In the genomic region with DNA sequence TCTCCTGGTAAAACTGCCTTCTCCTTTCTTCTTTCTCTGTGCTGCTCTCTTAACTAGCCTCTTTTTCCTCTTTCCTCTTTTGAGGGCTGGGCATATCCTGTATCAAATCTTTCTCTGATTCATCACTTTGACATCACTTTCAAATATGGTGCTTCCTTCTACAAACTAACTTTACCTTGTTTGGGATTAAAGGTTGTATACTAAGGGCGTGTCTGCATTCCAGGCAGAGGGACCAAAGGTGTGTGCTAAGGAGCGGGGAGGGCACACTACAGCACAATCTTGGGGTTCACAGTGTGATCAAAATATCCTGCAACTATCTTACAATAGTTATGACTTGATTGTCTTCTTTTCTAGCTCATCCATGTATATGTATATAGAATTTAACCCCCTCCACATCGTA, we compare ENCODE assay signal across 16 mouse cellular contexts. TPM values are rescaled to one million over a fixed set of nuclear protein-coding genes. Genes with fewer than 3 reads are reported as not detected.
A peak's percentile ranks its signal among the peaks of the same experiment; 100 is the strongest.
DNase-seq lines count a peak whose midpoint lies in the region; ATAC-seq and TF ChIP-seq lines count a peak whose summit lies in the region.
"Had no signal": no experiment of that assay in that cellular context is flagged by ENCODE, and none has a peak within 500 bp of the region (broad histone marks: within the 10 kb centered on the region; RNA-seq: fewer than 3 reads in every experiment).

No protein-coding gene starts in this region.

- no peaks in the 10 kb centered on the region for H3K27me3 ChIP-seq in kidney, embryonic 15.5 days
- H3K27me3 ChIP-seq in kidney, adult 2 months (replicated peaks; ENCODE audit: control insufficient read depth, insufficient read depth, low read length) = no peaks in the 10 kb centered on the region
- no peaks in the 10 kb centered on the region for H3K27me3 ChIP-seq in limb, embryonic 13.5 days
- no peaks in the 10 kb centered on the region for H3K27me3 ChIP-seq in hindbrain, embryonic 13.5 days

- TF ChIP-seq POLR2A in kidney, adult 2 months (IDR thresholded peaks at IDR 0.05; ENCODE audit: low read depth, low read length) = no peak

- peaks cover 35% of the 10 kb centered on the region for H3K4me1 ChIP-seq in kidney, embryonic 15.5 days
- H3K4me1 ChIP-seq in kidney, adult 2 months (ENCODE audit: control insufficient read depth, insufficient read depth, low read length) = peaks cover 9% of the 10 kb centered on the region
- H3K4me1 ChIP-seq in ES-E14 (ENCODE audit: control insufficient read depth in 2 of 2, insufficient read depth in 2 of 2, low read length in 2 of 2, poor library complexity in 1 of 2) = peaks cover 0 to 3% of the 10 kb centered on the region in 2 experiments; a peak in 3 of 4 replicates
- peaks cover 32% of the 10 kb centered on the region for H3K4me1 ChIP-seq in limb, embryonic 13.5 days
- peaks cover 31% of the 10 kb centered on the region for H3K4me1 ChIP-seq in hindbrain, embryonic 13.5 days (replicated peaks)

- H3K4me2 ChIP-seq in kidney, embryonic 15.5 days = peak overlapping the region; percentile 31
- peak overlapping the region; percentile 27 for H3K4me2 ChIP-seq in limb, embryonic 13.5 days (replicated peaks)
- H3K4me2 ChIP-seq in hindbrain, embryonic 13.5 days = no peak overlapping the region

- no peaks in the 10 kb centered on the region for H3K9me3 ChIP-seq in kidney, embryonic 15.5 days (replicated peaks)
- H3K9me3 ChIP-seq in ES-E14 (ENCODE audit: control insufficient read depth, insufficient read depth, low read depth, low read length) = no peaks in the 10 kb centered on the region
- H3K9me3 ChIP-seq in limb, embryonic 13.5 days = no peaks in the 10 kb centered on the region
- H3K9me3 ChIP-seq in hindbrain, embryonic 13.5 days = no peaks in the 10 kb centered on the region

- 94% methylated on average over 3 of the region's 3 CpGs for WGBS in kidney, embryonic 15.5 days
- 82% methylated on average over 3 of the region's 3 CpGs for WGBS in kidney, adult 2 months
- 89% methylated on average over 3 of the region's 3 CpGs for WGBS in limb, embryonic 13.5 days
- WGBS in hindbrain, embryonic 13.5 days = 98% methylated on average over 3 of the region's 3 CpGs

- intact Hi-C loops in gastrocnemius, postnatal 14 days (cut with DNase I; ENCODE audit: low total_unique reads) = loop anchor here (10.0 kb wide), 3 partner anchors 109 to 581 kb away; partner anchors contain the start of genes Ercc8 and Ndufaf2

- H3K9ac ChIP-seq in kidney, embryonic 15.5 days = peak overlapping the region; percentile 21; the same call in 1 of the 2 replicates
- H3K9ac ChIP-seq in ES-E14 (ENCODE audit: insufficient read depth, low read depth, low read length, poor library complexity, severe bottlenecking) = peak overlapping the region; percentile 65; the same call in 1 of the 2 replicates
- H3K9ac ChIP-seq in limb, embryonic 13.5 days = 0 out of 2 replicates have a peak overlapping the region, but pooled peaks have one; percentile 19
- H3K9ac ChIP-seq in hindbrain, embryonic 13.5 days = no peak overlapping the region
- H3K9ac ChIP-seq: forebrain, postnatal 0 days had no signal

- no peak overlapping the region for H3K27ac ChIP-seq in kidney, embryonic 15.5 days
- no peak overlapping the region for H3K27ac ChIP-seq in kidney, adult 2 months (ENCODE audit: insufficient read depth, low read depth, low read length)
- no peak overlapping the region for H3K27ac ChIP-seq in ES-E14 (ENCODE audit: insufficient read depth, low read depth, low read length, poor library complexity, severe bottlenecking)
- no peak overlapping the region for H3K27ac ChIP-seq in limb, embryonic 13.5 days
- H3K27ac ChIP-seq in hindbrain, embryonic 13.5 days = no peak overlapping the region

- in situ Hi-C loops in ES-E14 (cut with MboI; ENCODE audit: low sequenced_read_pairs in 2 of 2, unreplicated experiment in 2 of 2) = no loop called here

- no peak for ATAC-seq in kidney, embryonic 15.5 days (replicated peaks; ENCODE audit: low FRiP score)
- ATAC-seq in CD4-positive, CD25-positive, alpha-beta regulatory T cell, adult 4 months = peak; percentile 1
- ATAC-seq in limb, embryonic 13.5 days (ENCODE audit: low FRiP score, low read depth) = no peak
- ATAC-seq in hindbrain, embryonic 13.5 days (ENCODE audit: low FRiP score) = no peak
- ATAC-seq: forebrain, postnatal 0 days had no signal

- DNase-seq in kidney, adult 2 months = no peak
- DNase-seq in ES-E14 (ENCODE audit: low read depth, low spot score) = no peak
- DNase-seq in gastrocnemius, postnatal 14 days = no peak
- no peak for DNase-seq in testis, postnatal 14 days (ENCODE audit: low spot score)
- DNase-seq: adrenal gland, postnatal 10 days; cerebellum, postnatal 36 days; forebrain, postnatal 0 days; gastrocnemius, postnatal 36 days; heart, postnatal 14 days; layer of hippocampus, adult 9-11 months; left cerebral cortex, postnatal 4 days; right cerebral cortex, postnatal 25 days had no signal

- no peak for TF ChIP-seq CTCF in kidney, adult 2 months (conservative IDR thresholded peaks at IDR 0.05; ENCODE audit: insufficient read depth, insufficient read length, low read depth, low read length)

- peaks cover 12% of the 10 kb centered on the region for H3K36me3 ChIP-seq in kidney, embryonic 15.5 days
- H3K36me3 ChIP-seq in kidney, adult 2 months (ENCODE audit: control insufficient read depth, insufficient read depth, low read length) = no peaks in the 10 kb centered on the region
- H3K36me3 ChIP-seq in ES-E14 (ENCODE audit: control insufficient read depth, insufficient read depth, low read length, poor library complexity, severe bottlenecking) = peaks cover 3% of the 10 kb centered on the region
- peaks cover 9% of the 10 kb centered on the region for H3K36me3 ChIP-seq in limb, embryonic 13.5 days
- H3K36me3 ChIP-seq in hindbrain, embryonic 13.5 days = peaks cover 7% of the 10 kb centered on the region

- H3K4me3 ChIP-seq in kidney, embryonic 15.5 days (replicated peaks) = peak overlapping the region; percentile 16; the same call in 1 of the 2 replicates
- H3K4me3 ChIP-seq in kidney, adult 2 months (ENCODE audit: insufficient read depth, low read depth, low read length) = no peak overlapping the region
- no peak overlapping the region for H3K4me3 ChIP-seq in ES-E14 (ENCODE audit: insufficient read depth in 1 of 2, low read depth in 1 of 2, low read length in 2 of 2, poor library complexity in 1 of 2, severe bottlenecking in 1 of 2)
- H3K4me3 ChIP-seq in limb, embryonic 13.5 days = no peak overlapping the region
- H3K4me3 ChIP-seq in hindbrain, embryonic 13.5 days = no peak overlapping the region

TF ChIP-seq in ES-E14, 5 proteins besides CTCF, POLR2A, EP300 and RAD21:
- TF ChIP-seq ZC3H11A (IDR thresholded peaks at IDR 0.05; ENCODE audit: borderline replicate concordance, low read depth, low read length) (no peak), ZNF384 (IDR thresholded peaks at IDR 0.05; ENCODE audit: low read depth, low read length) (no peak), MAFK (IDR thresholded peaks at IDR 0.05; ENCODE audit: insufficient read depth, low read depth, low read length) (no peak), HCFC1 (IDR thresholded peaks at IDR 0.05; ENCODE audit: borderline replicate concordance, insufficient read depth, low read length) (no peak), CHD2 (IDR thresholded peaks at IDR 0.05; ENCODE audit: low read depth, low read length) (no peak)

RNA-seq across cellular contexts. Expression of gene Smim15, which starts 1.8 kb away (rescaled TPM):
- 76.2 and 79.8 TPM in 2 replicates for polyA plus RNA-seq in kidney, embryonic 15.5 days (2015; fragmentation: Nextera tagmentation; extraction: Ambion mirVana)
- polyA plus RNA-seq in kidney, adult 2 months (2012; rRNA removed) = 7.9 and 12.5 TPM in 2 replicates
- polyA plus RNA-seq in CD4-positive, CD25-positive, alpha-beta regulatory T cell, adult 4 months (2017; shearing (Covaris generic)) = 10 to 100 TPM; 76.2 to 86.4 TPM
- 53.1 and 54.5 TPM in 2 replicates for total RNA-seq in ES-E14 (2012; rRNA removed)
- polyA plus RNA-seq in limb, embryonic 13.5 days (2015; fragmentation: Nextera tagmentation; extraction: Ambion mirVana) = 52.9 and 54.3 TPM in 2 replicates
- polyA plus RNA-seq in hindbrain, embryonic 13.5 days (2015; fragmentation: Nextera tagmentation; extraction: Ambion mirVana) = 37.5 and 42.9 TPM in 2 replicates
- 10 to 100 TPM; 18.7 to 20.1 TPM for total RNA-seq in gastrocnemius, postnatal 14 days (2021)
